Mouse (Mus musculus) splenic B cell, adult 2 months (primary cell): ENCODE results near the gene Ccdc85c.

Experiments used
- DNase-seq: peaks from one replicate; pipeline ENCODE4 v3.0.0-alpha.2; 2011; ENCODE audit warnings: low read depth, low spot score
- H3K27me3 ChIP-seq: 2 replicates; pipeline ENCODE4 v1.6.1; 2012; ENCODE audit warnings: mild to moderate bottlenecking, low read length, moderate library complexity, mixed read lengths; ENCODE audit not compliant: control insufficient read depth, poor library complexity, insufficient read depth, severe bottlenecking
- H3K36me3 ChIP-seq: 2 replicates; pipeline ENCODE4 v1.6.1; 2012; ENCODE audit warnings: mild to moderate bottlenecking, low read length, moderate library complexity, mixed read lengths; ENCODE audit not compliant: control insufficient read depth, poor library complexity, insufficient read depth, severe bottlenecking

Gene Ccdc85c

DNA sequence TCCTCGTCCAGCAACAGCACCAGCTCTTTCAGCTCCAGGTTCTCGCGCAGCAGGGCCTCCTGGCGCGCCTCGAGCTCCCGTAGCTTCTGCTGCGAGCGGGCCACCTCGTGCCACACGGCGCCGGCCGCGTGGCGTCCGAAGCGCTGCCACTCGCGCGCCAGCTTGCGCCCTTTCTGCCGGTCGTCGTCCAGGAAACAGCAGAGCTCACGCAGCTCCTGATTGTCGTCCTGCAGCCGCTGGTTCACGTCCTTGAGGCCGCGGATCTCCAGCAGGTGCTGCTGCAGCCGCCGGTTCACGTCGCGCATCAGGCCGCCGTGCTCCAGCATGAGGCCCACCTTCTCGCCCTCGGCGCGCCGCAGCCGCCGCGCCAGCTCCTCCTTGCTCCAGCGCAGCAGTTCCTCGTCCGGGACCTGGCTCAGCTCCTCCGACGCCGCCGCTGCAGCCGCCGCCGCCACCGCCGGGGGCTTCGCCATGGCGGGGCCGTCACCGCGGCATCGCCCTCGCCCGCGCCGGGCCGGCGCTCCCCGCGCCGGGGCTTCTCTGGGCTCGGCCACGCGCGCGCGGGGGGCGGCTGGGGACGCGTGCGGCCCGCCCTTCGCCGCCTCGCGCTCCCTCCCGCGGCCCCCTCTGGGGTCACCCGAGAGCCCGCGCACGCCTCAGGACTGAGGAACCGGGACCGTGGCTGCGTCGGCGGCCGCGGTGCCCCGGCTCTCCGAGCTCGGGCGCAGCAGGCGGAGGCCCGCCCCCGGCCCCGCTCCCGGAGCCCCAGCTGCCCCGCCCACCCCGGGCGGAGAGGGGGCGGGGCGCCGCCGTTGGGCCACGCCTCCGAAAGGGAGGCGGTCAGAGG, at the start of gene Ccdc85c:
TSS of gene Ccdc85c (minus strand) at position 765 of the 847 bp plus-strand sequence.
- peak; percentile 55 for DNase-seq

DNA sequence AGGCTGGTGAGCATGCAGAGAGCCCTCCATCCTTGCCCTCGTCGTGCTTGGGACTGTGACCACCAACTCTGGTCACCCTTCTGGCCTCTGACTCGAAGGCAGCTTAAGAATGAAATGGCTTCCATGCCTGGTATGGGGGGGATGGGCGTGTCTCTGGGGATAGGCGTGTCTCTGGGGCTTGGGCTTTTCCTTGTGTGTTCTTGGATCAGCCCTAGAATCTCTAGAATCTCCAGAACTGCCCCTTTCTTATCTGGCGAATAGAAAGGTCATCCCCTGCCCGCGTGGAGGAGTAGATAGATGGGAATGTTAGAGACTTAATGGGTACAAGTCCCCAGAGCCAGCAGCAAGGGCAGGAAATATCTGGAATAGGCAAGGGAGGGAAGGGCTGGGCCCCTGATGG, 44.9 kb upstream of the Ccdc85c start:
- DNase-seq = no peak
- Histone ChIP-seq H3K36me3 (no peaks in the 10 kb centered on the region), H3K27me3 (no peaks in the 10 kb centered on the region)

More for the DNA sequence above, at the start of gene Ccdc85c:
- Histone ChIP-seq H3K36me3 (no peaks in the 10 kb centered on the region), H3K27me3 (no peaks in the 10 kb centered on the region)

DNA sequence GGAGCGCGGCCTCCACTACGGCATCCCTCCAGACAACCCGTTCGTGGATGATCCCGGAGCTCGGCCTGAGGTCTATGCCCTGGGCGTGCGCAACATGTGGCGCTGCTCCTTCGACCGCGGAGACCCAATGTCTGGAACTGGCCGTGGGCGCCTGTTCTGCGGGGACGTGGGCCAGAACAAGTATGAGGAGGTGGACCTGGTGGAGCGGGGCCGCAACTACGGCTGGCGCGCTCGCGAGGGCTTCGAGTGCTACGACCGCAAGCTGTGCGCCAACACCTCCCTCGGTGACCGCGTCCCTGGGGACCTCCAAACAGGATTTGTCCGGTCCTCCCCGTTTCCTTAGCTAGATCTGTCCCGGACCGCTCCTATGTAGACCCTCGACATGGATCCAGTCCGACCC, 43.3 kb upstream of the Ccdc85c start:
- Histone ChIP-seq H3K36me3 (no peaks in the 10 kb centered on the region), H3K27me3 (no peaks in the 10 kb centered on the region)
- no peak for DNase-seq

DNA sequence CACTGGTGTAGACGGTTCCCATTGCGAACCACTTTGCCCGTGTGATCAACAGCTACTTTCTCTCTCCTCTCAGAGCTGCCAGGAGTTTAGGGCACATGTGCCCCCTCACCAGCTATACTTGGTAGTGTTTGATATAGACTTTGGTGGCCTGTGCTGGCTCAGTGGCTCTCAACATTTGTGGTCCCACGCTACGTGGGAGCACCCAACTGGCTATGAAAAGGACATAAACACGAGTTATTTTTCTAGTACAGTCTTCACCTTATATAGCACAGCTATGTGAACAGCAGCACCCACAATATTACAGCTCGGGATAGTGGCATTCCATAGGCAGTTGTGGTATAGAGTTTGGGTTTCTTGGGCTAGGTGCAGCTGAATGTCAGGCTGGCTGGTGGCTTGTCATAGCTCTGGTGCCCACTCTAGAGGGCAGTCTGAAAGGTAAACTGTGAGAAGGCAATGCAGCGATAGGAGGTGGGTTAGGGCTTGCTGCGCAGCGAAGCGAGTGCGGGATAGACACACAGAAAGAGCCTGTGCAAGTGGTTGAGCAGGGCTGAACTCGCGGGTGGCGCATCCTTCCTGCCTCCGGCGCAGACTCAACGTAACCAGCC, 42.7 kb upstream of the Ccdc85c start:
- DNase-seq = no peak
- no peaks in the 10 kb centered on the region for H3K36me3 ChIP-seq
- H3K27me3 ChIP-seq = no peaks in the 10 kb centered on the region

DNA sequence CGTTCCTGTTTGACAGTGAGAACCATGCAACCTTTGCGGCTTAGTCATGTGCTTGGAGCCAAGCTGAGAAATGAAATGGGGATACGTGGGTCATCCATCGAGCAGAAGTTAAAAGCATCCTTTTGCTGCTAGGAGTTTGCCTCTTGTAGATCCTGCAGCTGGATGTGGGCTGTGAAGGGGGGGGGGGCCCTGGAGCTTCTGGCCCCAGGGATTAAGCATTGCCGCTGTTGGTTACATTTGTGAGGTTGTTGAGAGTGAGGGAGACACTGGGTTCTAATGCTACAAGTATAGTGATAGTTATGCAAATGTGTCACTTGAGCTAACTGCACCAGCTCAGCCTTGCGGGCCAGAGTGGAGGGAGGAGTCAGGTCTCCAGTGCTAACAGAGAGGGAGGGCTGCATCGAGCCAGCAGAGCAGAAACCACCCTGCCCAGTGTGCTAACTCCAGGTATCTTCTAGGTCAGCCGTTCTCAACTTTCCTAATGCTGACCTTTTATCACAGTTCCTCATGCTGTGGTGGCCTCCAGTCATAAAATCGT, 42.0 kb upstream of the Ccdc85c start:
- Histone ChIP-seq H3K27me3 (no peaks in the 10 kb centered on the region), H3K36me3 (no peaks in the 10 kb centered on the region)
- no peak for DNase-seq

DNA sequence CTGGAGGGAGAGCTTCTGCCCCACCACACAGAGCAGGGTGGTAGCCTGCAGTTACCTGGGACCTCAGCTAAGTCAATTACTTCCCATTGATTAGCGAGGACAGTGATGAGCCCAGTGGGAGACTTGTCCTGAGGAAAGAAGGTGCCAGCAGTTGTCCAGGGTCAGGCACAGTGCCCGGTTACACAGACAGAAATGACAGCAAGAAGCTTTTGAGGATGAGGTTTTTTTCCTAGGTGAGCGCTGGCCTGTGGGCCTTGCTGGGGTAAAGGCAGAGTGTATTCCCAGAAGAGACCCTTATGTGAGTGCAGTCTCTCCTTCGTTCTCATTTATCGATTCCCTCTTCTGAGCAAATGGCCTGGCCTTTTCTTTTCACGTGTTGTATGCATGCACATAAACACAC, 41.4 kb upstream of the Ccdc85c start:
- no peak for DNase-seq
- Histone ChIP-seq H3K27me3 (no peaks in the 10 kb centered on the region), H3K36me3 (no peaks in the 10 kb centered on the region)

DNA sequence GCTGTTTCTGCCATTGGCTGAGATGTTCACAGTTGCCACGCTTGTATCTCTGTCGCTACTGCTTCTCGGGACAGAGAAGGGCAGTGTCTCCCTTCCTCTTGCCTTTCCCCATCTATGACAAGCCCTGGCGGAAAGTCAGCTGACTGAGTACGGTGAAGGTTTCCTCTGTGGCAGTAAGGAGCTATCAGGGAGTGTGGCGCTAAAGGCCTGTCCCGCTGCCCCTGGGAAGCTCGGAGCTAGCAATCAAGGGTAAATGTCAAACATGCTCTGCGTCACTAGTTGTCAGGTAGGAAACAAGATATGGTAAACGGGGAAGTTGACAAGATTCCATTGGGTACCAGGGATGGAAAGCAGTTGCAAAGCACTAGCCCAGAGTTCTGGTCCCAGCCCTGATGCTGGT, 40.6 kb upstream of the Ccdc85c start:
- Histone ChIP-seq H3K36me3 (no peaks in the 10 kb centered on the region), H3K27me3 (no peaks in the 10 kb centered on the region)
- DNase-seq = no peak

DNA sequence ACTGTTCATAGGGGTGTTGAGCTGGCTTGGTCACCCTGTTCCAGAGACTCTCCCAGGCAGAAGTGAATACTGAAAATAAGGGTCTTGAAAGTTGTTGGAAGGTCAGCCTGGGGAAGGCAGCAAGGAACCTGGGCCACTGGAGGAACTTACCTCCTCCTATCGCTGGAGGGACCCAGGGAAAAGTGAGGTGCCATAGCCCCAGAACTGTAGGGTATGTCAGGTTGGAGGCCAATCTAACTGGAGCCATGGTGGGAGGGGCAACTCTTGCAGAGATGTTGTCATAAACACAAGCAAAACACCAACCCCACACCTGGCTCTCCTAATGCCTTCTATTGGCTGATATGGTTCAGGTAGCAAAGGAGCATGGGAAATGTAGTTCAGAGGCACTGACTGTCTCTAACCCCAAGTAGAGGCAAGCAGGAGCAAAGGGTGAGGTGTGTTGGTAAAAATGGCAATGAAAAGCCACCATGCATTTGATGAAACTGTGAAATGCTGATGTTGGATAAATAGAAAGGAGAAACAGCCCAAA, 38.1 kb upstream of the Ccdc85c start:
- DNase-seq = no peak
- H3K36me3 ChIP-seq = no peaks in the 10 kb centered on the region
- no peaks in the 10 kb centered on the region for H3K27me3 ChIP-seq

DNA sequence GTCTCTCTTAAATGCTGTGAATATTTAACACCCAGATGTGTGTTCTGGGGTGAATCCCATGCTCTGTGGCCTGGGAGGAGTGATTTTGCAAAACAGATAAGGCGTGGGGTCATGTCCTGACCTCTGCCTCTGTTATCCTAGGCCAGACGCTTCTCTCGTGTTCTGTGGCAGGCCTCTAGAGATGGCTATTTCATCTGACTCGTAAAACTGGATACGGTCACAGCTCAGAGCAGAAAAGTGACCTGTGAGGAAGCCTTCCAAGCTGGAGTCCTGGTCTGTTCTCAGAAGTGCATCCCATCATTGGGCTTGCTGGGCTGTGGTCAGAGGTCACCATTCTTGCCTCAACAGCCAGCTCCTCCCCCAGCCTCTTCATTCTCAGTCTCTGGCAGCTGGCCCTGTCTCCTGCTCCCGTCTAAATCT, 37.2 kb upstream of the Ccdc85c start:
- DNase-seq = no peak
- H3K36me3 ChIP-seq = no peaks in the 10 kb centered on the region
- H3K27me3 ChIP-seq = no peaks in the 10 kb centered on the region

DNA sequence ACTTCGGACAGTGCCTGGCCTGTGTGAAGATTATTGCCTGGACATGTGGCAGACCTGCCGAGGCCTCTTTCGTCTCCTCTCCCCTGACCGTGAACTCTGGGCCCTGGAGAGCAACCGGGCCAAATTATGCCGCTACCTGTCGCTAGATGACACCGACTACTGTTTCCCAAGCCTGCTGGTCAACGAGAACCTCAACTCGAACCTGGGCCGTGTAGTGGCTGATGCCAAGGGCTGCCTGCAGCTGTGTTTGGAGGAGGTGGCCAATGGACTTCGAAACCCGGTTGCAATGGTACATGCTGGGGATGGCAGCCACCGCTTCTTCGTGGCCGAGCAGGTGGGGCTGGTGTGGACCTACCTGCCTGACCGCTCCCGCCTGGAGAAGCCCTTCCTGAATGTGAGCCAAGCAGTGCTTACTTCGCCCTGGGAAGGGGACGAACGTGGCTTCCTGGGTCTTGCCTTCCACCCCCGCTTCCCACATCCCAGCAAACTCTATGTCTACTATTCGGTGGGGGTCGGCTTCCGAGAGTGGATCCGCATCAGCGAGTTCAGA, 36.6 kb upstream of the Ccdc85c start:
- H3K36me3 ChIP-seq = no peaks in the 10 kb centered on the region
- H3K27me3 ChIP-seq = no peaks in the 10 kb centered on the region
- DNase-seq = no peak

DNA sequence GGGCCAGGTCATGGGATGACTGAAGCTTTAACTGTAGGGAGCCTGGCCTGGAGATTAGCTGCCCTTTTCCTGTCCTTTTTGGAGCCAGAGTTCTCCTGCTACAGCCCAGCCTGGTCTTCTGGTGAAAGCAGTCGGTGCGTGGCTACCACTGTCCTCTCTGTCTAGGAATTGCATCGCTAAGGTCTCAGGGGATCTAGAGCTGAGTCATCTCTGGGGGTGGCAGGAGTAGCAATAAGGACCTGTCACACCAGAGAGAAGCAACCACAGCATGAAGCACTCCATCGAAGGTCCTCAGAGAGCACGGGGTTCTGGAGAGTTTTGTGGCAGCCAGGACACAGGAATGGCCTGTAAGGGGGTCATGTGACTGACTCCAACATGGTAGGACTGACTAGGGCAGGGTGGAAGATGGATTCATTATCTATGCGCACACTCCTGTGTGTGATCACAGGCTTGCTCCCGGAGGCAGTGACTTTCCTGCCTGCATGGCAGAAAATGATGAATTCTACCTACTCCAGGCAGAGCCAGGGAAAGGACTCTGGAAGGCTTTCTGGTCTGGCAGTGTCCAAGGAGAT, 35.3 kb upstream of the Ccdc85c start:
- H3K36me3 ChIP-seq = no peaks in the 10 kb centered on the region
- no peak for DNase-seq
- H3K27me3 ChIP-seq = no peaks in the 10 kb centered on the region

DNA sequence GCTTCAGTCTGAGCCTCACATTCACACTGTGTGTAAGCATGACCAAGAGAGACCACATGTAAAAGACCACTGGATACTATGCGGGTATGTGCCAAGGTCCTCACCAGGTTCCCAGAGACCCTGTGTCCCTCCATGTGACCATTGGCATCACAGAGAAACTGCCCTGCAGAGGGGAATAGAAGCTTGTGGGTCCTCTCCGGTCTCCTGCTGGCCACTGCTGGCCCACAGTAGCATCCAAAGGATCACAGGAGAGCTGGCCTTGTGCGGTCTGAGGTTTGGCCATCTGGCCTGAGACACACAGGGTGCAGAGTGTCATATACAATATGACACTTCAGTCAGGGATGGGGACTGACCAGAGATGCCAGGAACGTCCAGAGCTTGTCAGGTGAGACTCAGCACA, 34.8 kb upstream of the Ccdc85c start:
- Histone ChIP-seq H3K27me3 (no peaks in the 10 kb centered on the region; the same call in 1 of the 2 replicates), H3K36me3 (no peaks in the 10 kb centered on the region)
- DNase-seq = no peak

DNA sequence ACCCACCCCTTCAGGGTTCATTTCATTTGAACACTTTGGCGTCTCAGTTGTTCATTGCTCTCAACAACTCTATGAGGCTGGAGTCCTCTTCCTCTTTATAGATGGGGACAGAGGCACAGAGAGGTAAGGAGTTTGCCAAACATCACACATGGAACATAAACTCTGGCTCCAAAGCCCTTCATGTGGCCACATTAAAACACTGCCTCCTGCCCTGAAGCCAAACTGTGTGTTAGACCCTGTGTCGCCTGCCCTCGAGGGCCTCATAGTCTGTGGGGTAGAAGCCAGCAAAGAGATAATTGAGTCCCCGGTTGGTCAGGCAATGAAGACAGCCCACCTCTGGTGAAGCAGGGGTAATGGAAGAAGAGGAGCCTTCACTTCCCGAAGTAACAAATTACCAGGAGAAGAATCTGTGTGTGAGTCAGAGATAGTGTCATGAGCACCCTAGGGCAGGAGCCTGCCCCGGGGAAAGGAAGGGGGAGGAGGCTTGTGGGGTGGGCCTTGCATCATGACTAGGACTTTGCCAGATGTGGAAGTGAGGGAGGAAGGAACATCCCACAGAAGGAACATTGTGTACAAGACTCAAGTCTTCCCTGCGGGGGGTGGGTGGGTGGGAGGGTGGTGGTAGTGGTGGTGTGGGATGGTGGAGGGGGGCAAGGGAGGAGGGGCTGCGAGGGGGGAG, 34.0 kb upstream of the Ccdc85c start:
- DNase-seq = no peak
- Histone ChIP-seq H3K27me3 (no peaks in the 10 kb centered on the region; the same call in 1 of the 2 replicates), H3K36me3 (no peaks in the 10 kb centered on the region)

DNA sequence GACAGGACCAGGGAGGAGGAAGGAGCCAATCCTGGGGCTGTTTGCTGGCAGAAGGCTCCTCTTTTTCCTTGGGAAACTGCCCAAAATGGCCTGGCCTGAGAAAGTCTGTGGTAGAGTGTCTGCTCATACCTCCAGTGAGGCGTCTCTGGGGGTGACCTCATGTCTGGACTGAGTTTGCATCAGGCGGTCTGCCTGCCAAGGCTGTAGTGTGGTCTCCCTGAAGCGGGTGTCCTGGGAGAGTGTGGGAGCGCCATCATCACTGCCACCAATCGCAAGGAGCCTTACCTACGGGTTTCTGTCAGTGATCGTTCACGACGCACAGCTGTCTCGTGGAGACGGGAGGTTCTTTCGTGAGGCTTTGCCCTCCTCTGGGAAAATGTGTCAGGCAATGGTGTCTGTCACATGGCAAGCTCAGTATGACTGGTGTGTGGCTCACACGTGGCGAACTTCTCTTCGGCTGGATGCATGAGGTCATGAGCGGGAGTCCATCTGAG, 33.2 kb upstream of the Ccdc85c start:
- no peaks in the 10 kb centered on the region; the same call in 1 of the 2 replicates for H3K27me3 ChIP-seq
- no peak for DNase-seq

More for the DNA sequence above, 33.2 kb upstream of the Ccdc85c start:
- H3K36me3 ChIP-seq = no peaks in the 10 kb centered on the region
